Mouse (Mus musculus) stomach, postnatal 0 days (tissue): ENCODE data around the gene Ostf1.

Source experiments
- CTCF ChIP-seq: IDR thresholded peaks from 2 replicates; pipeline ENCODE4 v1.5.1; 2016; ENCODE audit warnings: antibody characterized with exemption, low read depth, mild to moderate bottlenecking, moderate library complexity
- EP300 ChIP-seq: optimal IDR thresholded peaks from 2 replicates; pipeline ENCODE3; 2016; ENCODE audit warnings: antibody characterized with exemption

- no peak for TF ChIP-seq CTCF
- TF ChIP-seq EP300, result no peak
Measured at GRCm38 (mm10) chr19:18617504-18617903, 14.1 kb downstream of the Ostf1 start.
